Mouse (Mus musculus): ENCODE measurements around the gene Ublcp1. TPM values are rescaled to one million over a fixed set of nuclear protein-coding genes. Genes with fewer than 3 reads are reported as not detected.

Gene Ublcp1
- total and polyA plus RNA-seq, 3 experiments: 18.9 to 34.1 (median 26.7) TPM

GRCm38 (mm10) chr11:44470432-44471336 is at the start of gene Ublcp1 (continued):
- peak; percentile 23; the same call in 1 of the 2 replicates for TF ChIP-seq BHLHE40 (IDR thresholded peaks at IDR 0.05; ENCODE audit: low read depth, low read length)

GRCm38 (mm10) chr11:44519096-44519949 is 49.0 kb upstream of the Ublcp1 start:
- Histone ChIP-seq H3K79me2 (replicated peaks; ENCODE audit: control insufficient read depth, extremely low read depth, insufficient read depth, poor library complexity, severe bottlenecking) (peaks cover 46% of the 10 kb centered on the region), H3K4me2 (ENCODE audit: insufficient read depth, low read depth, poor library complexity, severe bottlenecking) (peak overlapping the region; percentile 45), H3K27me3 (replicated peaks) (no peaks in the 10 kb centered on the region), H3K9ac (ENCODE audit: insufficient read depth, low read depth) (peak overlapping the region; percentile 98), H3K27ac (ENCODE audit: insufficient read depth, low read depth) (peak overlapping the region; percentile 74), H3K36me3 (replicated peaks in 1 of 2; ENCODE audit: control insufficient read depth in 1 of 2, insufficient read depth in 1 of 2, low read length in 1 of 2) (peaks cover 0 to 20% of the 10 kb centered on the region in 2 experiments), H3K4me3 (replicated peaks in 1 of 3; ENCODE audit: low read depth in 2 of 3, low read length in 2 of 3, poor library complexity in 1 of 3) (peak overlapping the region; percentile 89 to 98 (median 92)), H3K9me3 (replicated peaks; ENCODE audit: low read length) (peaks cover 3% of the 10 kb centered on the region), H3K4me1 (ENCODE audit: control insufficient read depth in 1 of 2, insufficient read depth in 2 of 2) (peaks cover 6 to 44% of the 10 kb centered on the region in 2 experiments)
- in situ Hi-C loops (cut with MboI; ENCODE audit: low pct_ligation_motif_present, low pct_unique_long_range_greater_than_20kb, low sequenced_read_pairs): no loop called here
- dilution Hi-C loops (cut with MboI; ENCODE audit: extremely low pct_ligation_motif_present, extremely low pct_unique_long_range_greater_than_20kb, low sequenced_read_pairs): no loop called here
- DNase-seq (ENCODE audit: extremely low read depth): peak; percentile 23
- TF ChIP-seq MEF2A (IDR thresholded peaks at IDR 0.05; ENCODE audit: borderline replicate concordance, low read depth, low read length) (no peak), SIN3A (IDR thresholded peaks at IDR 0.05; ENCODE audit: low read length) (peak; percentile 10; the same call in 1 of the 2 replicates), POLR2AphosphoS2 (IDR thresholded peaks at IDR 0.05; ENCODE audit: low read depth, low read length) (0 out of 2 replicates have a peak, but pooled peaks have one; percentile 7), CTCF (conservative IDR thresholded peaks at IDR 0.05 in 1 of 2, IDR thresholded peaks at IDR 0.05 in 1 of 2; ENCODE audit: low read depth in 2 of 2, low read length in 2 of 2) (no peak)

- no peaks in the 10 kb centered on the region for H3K27me3 ChIP-seq (replicated peaks)
- H3K9ac ChIP-seq (ENCODE audit: insufficient read depth, low read depth): peak within 1 kb of the TSS; percentile 98
- DNase-seq (ENCODE audit: extremely low read depth): peak; percentile 60
- peak within 1 kb of the TSS; percentile 96 for H3K4me2 ChIP-seq (ENCODE audit: insufficient read depth, low read depth, poor library complexity, severe bottlenecking)
- H3K4me1 ChIP-seq (ENCODE audit: control insufficient read depth in 1 of 2, insufficient read depth in 2 of 2): peaks cover 6 to 37% of the 10 kb centered on the region in 2 experiments
- peaks cover 3% of the 10 kb centered on the region for H3K9me3 ChIP-seq (replicated peaks; ENCODE audit: low read length)
- H3K4me3 ChIP-seq (replicated peaks in 1 of 3; ENCODE audit: low read depth in 2 of 3, low read length in 2 of 3, poor library complexity in 1 of 3): peak within 1 kb of the TSS; percentile 89 to 98 (median 92)
- in situ Hi-C loops (cut with MboI; ENCODE audit: low pct_ligation_motif_present, low pct_unique_long_range_greater_than_20kb, low sequenced_read_pairs): no loop called here
- H3K36me3 ChIP-seq (replicated peaks in 1 of 2; ENCODE audit: control insufficient read depth in 1 of 2, insufficient read depth in 1 of 2, low read length in 1 of 2): peaks cover 0 to 12% of the 10 kb centered on the region in 2 experiments
- peak within 1 kb of the TSS; percentile 74 for H3K27ac ChIP-seq (ENCODE audit: insufficient read depth, low read depth)
- peaks cover 38% of the 10 kb centered on the region for H3K79me2 ChIP-seq (replicated peaks; ENCODE audit: control insufficient read depth, extremely low read depth, insufficient read depth, poor library complexity, severe bottlenecking)
- dilution Hi-C loops (cut with MboI; ENCODE audit: extremely low pct_ligation_motif_present, extremely low pct_unique_long_range_greater_than_20kb, low sequenced_read_pairs): no loop called here
- no peak for TF ChIP-seq TBP (conservative IDR thresholded peaks at IDR 0.05; ENCODE audit: low read depth, low read length)
- TF ChIP-seq USF2 (conservative IDR thresholded peaks at IDR 0.05; ENCODE audit: low read depth, low read length): peak; percentile 53
- TF ChIP-seq RCOR1 (conservative IDR thresholded peaks at IDR 0.05; ENCODE audit: low read depth, low read length): peak; percentile 53; the same call in 1 of the 2 replicates
- TF ChIP-seq KAT2A (IDR thresholded peaks at IDR 0.05; ENCODE audit: insufficient replicate concordance, low read length): no peak
- TF ChIP-seq EP300 (IDR thresholded peaks at IDR 0.05; ENCODE audit: low read length): no peak
- peak; percentile 37; the same call in 1 of the 2 replicates for TF ChIP-seq IRF4 (IDR thresholded peaks at IDR 0.05; ENCODE audit: low read depth, low read length)
- no peak for TF ChIP-seq MAFK (IDR thresholded peaks at IDR 0.05; ENCODE audit: insufficient replicate concordance, low read length)
- 0 out of 2 replicates have a peak, but pooled peaks have one; percentile 40 for TF ChIP-seq UBTF (IDR thresholded peaks at IDR 0.05; ENCODE audit: low read depth, low read length)
- TF ChIP-seq MEF2A (IDR thresholded peaks at IDR 0.05; ENCODE audit: borderline replicate concordance, low read depth, low read length): 0 out of 2 replicates have a peak, but pooled peaks have one; percentile 46
- TF ChIP-seq ETS1 (conservative IDR thresholded peaks at IDR 0.05; ENCODE audit: low read depth, low read length): peak; percentile 43; the same call in 1 of the 2 replicates
- TF ChIP-seq USF1 (IDR thresholded peaks at IDR 0.05; ENCODE audit: low read depth, low read length): peak; percentile 57
- TF ChIP-seq TCF12 (IDR thresholded peaks at IDR 0.05; ENCODE audit: low read depth, low read length): peak; percentile 80
- TF ChIP-seq NRF1 (IDR thresholded peaks at IDR 0.05; ENCODE audit: low read depth, low read length): peak; percentile 99
- TF ChIP-seq CHD2 (IDR thresholded peaks at IDR 0.05; ENCODE audit: low read length): no peak; the same call in 1 of the 2 replicates
- no peak for TF ChIP-seq ZC3H11A (IDR thresholded peaks at IDR 0.05; ENCODE audit: low read depth, low read length)
- TF ChIP-seq JUN (IDR thresholded peaks at IDR 0.05; ENCODE audit: insufficient read depth, low read depth, low read length): no peak
- TF ChIP-seq MAZ (IDR thresholded peaks at IDR 0.05; ENCODE audit: low read depth, low read length): 0 out of 2 replicates have a peak, but pooled peaks have one; percentile 57
- peak; percentile 97 for TF ChIP-seq BHLHE40 (IDR thresholded peaks at IDR 0.05; ENCODE audit: low read depth, low read length)
- TF ChIP-seq POLR2A (IDR thresholded peaks at IDR 0.05; ENCODE audit: low read depth, low read length): peak; percentile 86
- TF ChIP-seq JUND (conservative IDR thresholded peaks at IDR 0.05; ENCODE audit: low read depth, low read length): no peak
Measured at GRCm38 (mm10) chr11:44518281-44519095, 48.2 kb upstream of the Ublcp1 start, which contains the start of gene Rnf145. Gene Rnf145, plus strand, starts transcription at chr11:44518964.

Data from CH12.LX (cell line).